Mouse (Mus musculus) adrenal gland, adult 18-20 months (tissue): ENCODE data around the gene Lcorl. TPM values are rescaled to one million over a fixed set of nuclear protein-coding genes. Genes with fewer than 3 reads are reported as not detected.

Experiments used
- total RNA-seq, 2 experiments: library from RNA; stranded (reverse); gene quantifications; 1 replicate in 1 of 2; 2 replicates in 1 of 2; pipeline ENCODE4 v1.2.3; 2021

The Lcorl gene
- total RNA-seq, 2 experiments from 2014 or later: 13.9 to 19.7 TPM

Other genes with a start within 250 kb of the Lcorl start
- under 1 TPM; 0.20 to 0.22 TPM for gene Fam184b, start 218.0 kb downstream of the Lcorl start, total RNA-seq
- gene Ncapg, start 187.7 kb downstream of the Lcorl start, total RNA-seq: under 1 TPM; 0.43 to 0.61 TPM